Mouse (Mus musculus) lung, postnatal 0 days (tissue): ENCODE results near the gene Rprd2. TPM values are rescaled to one million over a fixed set of nuclear protein-coding genes. Genes with fewer than 3 reads are reported as not detected.
"Not testable (repeated sequence)": the region's sequence is repeated elsewhere in the genome, so short reads cannot be mapped to it uniquely, and the experiment has no call there.

Experiments
- ATAC-seq: fragments of 200-750 bp; cut with Nextera tagmentation; 2 replicates; pipeline ENCODE4 v1.8.0; 2017; ENCODE audit warnings: moderate library complexity
- DNase-seq: peaks from one replicate; pipeline ENCODE4 v3.0.0-alpha.2; 2016; ENCODE audit warnings: low spot score
- H3K27ac ChIP-seq: fragments of 300-500 bp; sonication (generic); 2 replicates; pipeline ENCODE4 v1.5.1; 2014; ENCODE audit warnings: antibody characterized with exemption, mild to moderate bottlenecking, low read length, mixed read lengths
- H3K27me3 ChIP-seq: fragments of 300-500 bp; sonication (generic); replicated peaks from 2 replicates; pipeline ENCODE4 v1.6.1; 2014; ENCODE audit warnings: low read length, mixed read lengths; ENCODE audit not compliant: insufficient read depth
- H3K36me3 ChIP-seq: fragments of 300-500 bp; sonication (generic); 2 replicates; pipeline ENCODE4 v1.6.1; 2014; ENCODE audit warnings: low read length, mixed read lengths; ENCODE audit not compliant: insufficient read depth
- H3K4me1 ChIP-seq: fragments of 300-500 bp; sonication (generic); 2 replicates; pipeline ENCODE4 v1.6.1; 2014; ENCODE audit warnings: antibody characterized with exemption, low read depth, low read length, mixed read lengths; ENCODE audit not compliant: insufficient read depth
- H3K4me2 ChIP-seq: fragments of 300-500 bp; sonication (generic); replicated peaks from 2 replicates; pipeline ENCODE4 v1.6.1; 2014; ENCODE audit warnings: low read depth, mild to moderate bottlenecking, low read length, moderate library complexity, mixed read lengths
- H3K4me3 ChIP-seq: fragments of 300-500 bp; sonication (generic); 2 replicates; pipeline ENCODE4 v1.5.1; 2014; ENCODE audit warnings: low read depth, low read length
- H3K9ac ChIP-seq: fragments of 300-500 bp; sonication (generic); replicated peaks from 2 replicates; pipeline ENCODE4 v1.6.1; 2014; ENCODE audit warnings: low read depth, mild to moderate bottlenecking
- H3K9me3 ChIP-seq: fragments of 300-500 bp; sonication (generic); 2 replicates; pipeline ENCODE4 v1.6.1; 2016; ENCODE audit warnings: low read length, mixed read lengths
- CTCF ChIP-seq: IDR thresholded peaks from 2 replicates; pipeline ENCODE4 v1.5.1; 2016; ENCODE audit warnings: antibody characterized with exemption, mild to moderate bottlenecking
- EP300 ChIP-seq: IDR thresholded peaks from 2 replicates; pipeline ENCODE4 v1.6.1; 2016; ENCODE audit warnings: antibody characterized with exemption, mild to moderate bottlenecking, control low read depth
- WGBS: fragments of 180-500 bp; shearing (Covaris S2); extraction: QIAGEN DNeasy Blood & Tissue Kit; methylation state at CpG from one replicate; pipeline ENCODE4 v1.1.7; 2014; 5-methylcytosine and 5-hydroxymethylcytosine counted together
- polyA plus RNA-seq: library from polyadenylated mRNA; unstranded; fragments of >200 nt; fragmentation: Nextera tagmentation; extraction: Ambion mirVana; gene quantifications from 2 replicates; pipeline ENCODE4 v1.2.1, GENCODE M21; 2015

Rprd2 gene
- polyA plus RNA-seq, 1 experiment from 2014 or later, result 14.0 TPM

DNA sequence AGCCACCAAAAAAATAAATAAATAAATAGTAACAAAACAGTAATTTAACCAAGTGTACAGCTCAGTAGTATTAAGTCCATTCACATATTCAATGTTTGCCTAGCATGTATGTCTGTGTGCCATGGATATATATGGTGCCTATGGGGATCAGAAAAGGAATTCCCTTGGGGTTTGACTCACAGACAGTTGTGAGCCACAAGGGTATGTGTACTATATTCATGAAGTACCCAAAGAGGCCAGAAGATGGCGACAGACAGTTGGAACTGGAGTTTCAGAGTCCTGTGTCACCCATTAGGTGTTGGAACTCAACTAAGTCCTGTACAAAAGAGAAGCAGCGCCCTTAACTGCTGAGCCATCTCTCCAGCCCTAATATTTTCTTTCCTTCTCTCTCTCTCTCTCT, 43.1 kb upstream of the Rprd2 start:
- Histone ChIP-seq H3K9me3 (no peaks in the 10 kb centered on the region), H3K4me1 (no peaks in the 10 kb centered on the region), H3K36me3 (0 out of 2 replicates have a peak, but pooled peaks cover 8% of the 10 kb centered on the region), H3K4me3 (no peak overlapping the region), H3K27me3 (no peaks in the 10 kb centered on the region), H3K4me2 (no peak overlapping the region), H3K9ac (no peak overlapping the region), H3K27ac (no peak overlapping the region)
- ATAC-seq, result peak; percentile 83
- peak; percentile 89 for DNase-seq
- TF ChIP-seq EP300 (no peak), CTCF (peak; percentile 88)
- 42% methylated on average over 2 of the region's 2 CpGs for WGBS

DNA sequence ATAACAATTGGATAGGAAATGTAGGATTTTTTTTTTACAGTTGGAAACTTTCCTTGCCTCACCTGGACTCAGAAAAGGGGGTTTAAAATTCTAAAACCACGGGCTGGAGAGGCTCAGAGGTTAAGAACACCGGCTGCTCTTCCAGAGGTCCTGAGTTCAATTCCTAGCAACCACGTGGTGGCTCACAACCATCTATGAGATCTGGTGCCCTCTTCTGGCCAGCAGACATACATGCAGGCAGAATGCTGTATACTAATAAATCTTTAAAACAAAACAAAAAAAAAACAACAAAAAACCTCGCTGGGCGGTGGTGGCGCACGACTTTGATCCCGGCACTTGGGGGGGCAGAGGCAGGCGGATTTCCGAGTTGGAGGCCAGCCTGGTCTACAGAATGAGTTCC, 42.6 kb upstream of the Rprd2 start:
- H3K36me3 ChIP-seq, result 0 out of 2 replicates have a peak, but pooled peaks cover 8% of the 10 kb centered on the region
- H3K4me2 ChIP-seq, result no peak overlapping the region
- no peak for ATAC-seq
- no peak overlapping the region for H3K9ac ChIP-seq
- H3K4me1 ChIP-seq, result no peaks in the 10 kb centered on the region
- WGBS, result 78% methylated on average over 10 of the region's 10 CpGs
- H3K9me3 ChIP-seq, result no peaks in the 10 kb centered on the region
- no peak overlapping the region for H3K4me3 ChIP-seq
- TF ChIP-seq CTCF (peak; percentile 64), EP300 (no peak)
- no peaks in the 10 kb centered on the region for H3K27me3 ChIP-seq
- no peak for DNase-seq
- H3K27ac ChIP-seq, result no peak overlapping the region

DNA sequence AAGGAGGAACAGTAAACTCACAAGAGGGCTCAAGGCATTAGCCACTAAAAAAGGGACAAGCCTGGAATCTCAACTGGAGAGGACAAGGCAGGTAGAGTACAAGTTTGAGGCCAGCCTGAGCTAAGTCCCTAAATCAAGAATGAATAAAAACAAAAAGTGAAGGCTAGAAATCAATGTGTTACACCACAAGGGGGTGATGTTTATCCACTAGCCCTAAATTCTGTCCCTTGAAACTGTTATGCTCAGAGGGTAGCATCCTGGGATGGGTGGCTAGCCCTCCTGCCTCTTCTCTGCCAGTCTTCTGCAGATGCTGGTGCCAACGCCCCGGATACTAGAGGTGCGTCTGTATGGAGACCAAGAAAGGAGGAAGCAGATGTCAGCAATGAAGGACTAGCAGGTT, 41.7 kb upstream of the Rprd2 start:
- ATAC-seq (no peak), DNase-seq (no peak)
- Histone ChIP-seq H3K36me3 (0 out of 2 replicates have a peak, but pooled peaks cover 6% of the 10 kb centered on the region), H3K9me3 (no peaks in the 10 kb centered on the region), H3K4me1 (no peaks in the 10 kb centered on the region), H3K4me3 (no peak overlapping the region), H3K4me2 (no peak overlapping the region), H3K27ac (no peak overlapping the region), H3K27me3 (no peaks in the 10 kb centered on the region), H3K9ac (no peak overlapping the region)
- peak; percentile 48 for TF ChIP-seq CTCF
- TF ChIP-seq EP300, result no peak
- WGBS, result 88% methylated on average over 3 of the region's 3 CpGs

GRCm38 (mm10) chr3:95858278-95858677, 39.6 kb upstream of the Rprd2 start:
- H3K4me2 ChIP-seq, H3K27ac ChIP-seq, H3K36me3 ChIP-seq, H3K4me1 ChIP-seq, DNase-seq, ATAC-seq, H3K9ac ChIP-seq, H3K9me3 ChIP-seq, H3K4me3 ChIP-seq, H3K27me3 ChIP-seq: not testable (repeated sequence)
- 88% methylated on average over 3 of the region's 3 CpGs for WGBS

- H3K27ac ChIP-seq, H3K4me3 ChIP-seq, H3K36me3 ChIP-seq, H3K4me2 ChIP-seq, ATAC-seq, H3K27me3 ChIP-seq, DNase-seq, H3K4me1 ChIP-seq, H3K9ac ChIP-seq, H3K9me3 ChIP-seq: not testable (repeated sequence)
- 74% methylated on average over 1 of the region's 1 CpGs for WGBS
Measured at GRCm38 (mm10) chr3:95857050-95857449, 38.4 kb upstream of the Rprd2 start.

GRCm38 (mm10) chr3:95856115-95856514, 37.5 kb upstream of the Rprd2 start:
- no peak for ATAC-seq
- 21% methylated on average over 7 of the region's 7 CpGs for whole genome bisulfite sequencing

More at GRCm38 (mm10) chr3:95856115-95856514, 37.5 kb upstream of the Rprd2 start:
- peaks cover 8% of the 10 kb centered on the region; the same call in 1 of the 2 replicates for H3K4me1 ChIP-seq
- H3K27me3 ChIP-seq, result no peaks in the 10 kb centered on the region
- H3K36me3 ChIP-seq, result peaks cover 11% of the 10 kb centered on the region
- H3K4me3 ChIP-seq, result peak overlapping the region; percentile 89
- no peaks in the 10 kb centered on the region for H3K9me3 ChIP-seq
- H3K27ac ChIP-seq, result peak overlapping the region; percentile 52
- peak overlapping the region; percentile 87 for H3K4me2 ChIP-seq
- H3K9ac ChIP-seq, result peak overlapping the region; percentile 84; the same call in 1 of the 2 replicates
- peak; percentile 9 for DNase-seq
- TF ChIP-seq CTCF (no peak), EP300 (no peak)
